Mouse (Mus musculus) granulocyte monocyte progenitor cell, adult 5-6 weeks (primary cell): Measurements from ENCODE around the gene Dusp11. TPM values are rescaled to one million over a fixed set of nuclear protein-coding genes. Genes with fewer than 3 reads are reported as not detected.
"Not testable (repeated sequence)": the region's sequence is repeated elsewhere in the genome, so short reads cannot be mapped to it uniquely, and the experiment has no call there.

Experiments
- ATAC-seq: replicated peaks from 2 replicates; pipeline ENCODE4 v1.8.0; 2016; ENCODE audit warnings: mild to moderate bottlenecking, moderate TSS enrichment, inconsistent platforms; ENCODE audit not compliant: poor library complexity, severe bottlenecking
- total RNA-seq, 2 experiments: library from RNA; stranded (forward) in 1 of 2; stranded (reverse) in 1 of 2; fragments of 200-712, 200-1000 nt in 1 of 2; fragments of >200 nt in 1 of 2; fragmentation: Nextera tagmentation in 1 of 2; gene quantifications; 2 replicates each; pipeline ENCODE4 v1.2.3; 2014 to 2017

Gene Dusp11
- total RNA-seq, 2 experiments from 2014 or later, result 45.4 to 57.9 TPM

DNA sequence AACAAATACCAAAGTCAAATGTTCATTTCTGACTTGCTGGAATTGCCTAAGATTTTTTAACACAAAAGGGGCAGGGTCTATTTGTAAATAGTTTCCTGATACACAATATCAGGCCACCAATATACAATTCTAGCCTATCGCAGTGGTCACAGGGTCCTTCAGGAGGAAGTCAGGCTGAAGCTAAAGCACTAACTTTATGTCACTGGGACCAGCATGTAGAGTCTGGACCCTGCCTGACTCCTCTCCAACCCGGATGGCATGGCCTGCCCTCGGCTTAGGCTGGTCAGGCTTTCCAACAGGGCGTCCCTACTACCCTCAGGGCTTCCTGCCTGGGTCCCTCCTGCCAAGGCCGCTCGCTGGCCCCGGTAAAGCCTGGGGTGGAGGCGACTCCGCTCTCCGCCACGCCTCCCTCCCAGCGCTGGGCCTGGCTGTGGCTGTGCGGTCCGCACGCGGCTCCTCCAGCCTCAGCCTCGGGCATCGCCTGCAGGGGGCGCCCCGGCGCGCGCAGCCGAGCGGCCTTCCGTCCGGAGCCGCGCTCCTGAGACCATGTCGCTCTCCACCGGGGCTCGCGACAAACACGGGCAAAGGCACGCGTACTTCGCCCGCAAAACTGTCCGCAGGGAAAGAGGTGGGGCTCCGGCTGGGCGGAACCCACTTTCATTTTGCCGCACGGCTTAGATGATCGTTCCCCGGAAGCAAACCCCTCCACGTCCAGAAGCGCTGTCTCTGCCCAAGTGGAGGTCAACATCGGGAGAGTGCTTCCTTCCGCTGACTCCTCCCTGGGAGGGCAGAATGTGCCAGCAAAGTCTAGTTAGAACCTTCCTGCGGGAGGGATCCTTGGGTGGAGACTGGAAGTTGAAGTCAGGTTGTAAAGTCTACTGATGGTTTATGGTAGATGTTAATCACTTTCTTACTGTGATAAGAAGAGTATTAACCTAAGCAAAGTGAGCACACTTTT is 24.7 kb downstream of the Dusp11 start:
- ATAC-seq, result peak; percentile 98

DNA sequence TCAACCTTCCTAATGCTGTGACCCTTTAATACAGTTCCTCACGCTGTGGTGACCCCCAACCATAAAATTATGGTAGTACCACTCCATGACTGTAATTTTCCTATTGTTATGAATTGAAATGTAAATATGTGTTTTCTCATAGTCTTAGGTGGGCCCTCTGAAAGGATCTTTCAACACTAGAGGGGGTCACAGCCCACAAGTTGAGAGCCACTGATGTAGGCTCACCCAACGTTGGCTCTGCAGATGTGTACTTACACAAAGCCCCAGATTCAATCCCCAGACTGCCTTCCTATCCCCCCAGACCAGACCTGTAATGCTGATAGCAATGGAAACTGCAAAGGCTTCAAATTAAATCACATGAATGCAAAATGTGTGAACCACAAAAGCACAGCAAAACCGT is 25.8 kb downstream of the Dusp11 start:
- no peak for ATAC-seq

DNA sequence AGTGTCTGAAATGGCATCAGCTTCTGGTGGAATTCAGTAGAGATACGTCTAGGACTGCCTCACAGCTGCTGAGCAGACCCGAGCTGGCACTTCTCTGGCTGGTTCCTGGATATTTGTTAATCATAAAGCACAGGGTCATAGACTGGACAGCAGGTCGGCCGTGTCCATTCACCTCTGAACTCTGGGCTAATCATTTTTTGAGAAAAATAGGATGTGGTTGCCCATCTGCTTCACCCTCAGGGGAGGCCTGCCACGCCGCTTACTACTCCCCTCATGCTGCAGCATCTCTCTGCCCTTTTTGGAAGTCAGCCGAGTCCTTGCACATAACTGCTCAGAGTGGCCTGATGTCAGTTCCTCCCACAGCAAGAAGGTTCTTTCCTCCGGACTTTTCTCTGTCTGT is 27.4 kb downstream of the Dusp11 start:
- ATAC-seq, result no peak

DNA sequence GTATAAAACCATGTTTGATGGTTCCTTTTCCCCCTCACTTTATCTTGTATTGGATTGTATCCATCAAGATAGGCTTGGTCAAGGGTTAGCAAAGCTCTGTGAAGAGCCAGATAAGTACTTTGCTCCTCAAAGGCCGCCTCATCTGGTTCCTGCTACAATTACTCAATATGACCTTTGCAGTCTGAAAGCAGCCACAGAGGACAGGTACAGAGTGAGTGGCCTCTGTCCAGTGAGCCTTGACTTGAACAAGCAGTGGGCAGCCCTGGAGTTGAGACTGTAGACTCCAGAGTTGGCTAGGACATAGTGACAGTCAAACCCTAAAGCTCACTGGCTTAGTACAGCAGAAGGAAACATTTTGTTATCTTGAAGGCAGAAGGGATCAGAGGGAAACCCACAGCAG is 32.2 kb downstream of the Dusp11 start:
- ATAC-seq, result no peak

DNA sequence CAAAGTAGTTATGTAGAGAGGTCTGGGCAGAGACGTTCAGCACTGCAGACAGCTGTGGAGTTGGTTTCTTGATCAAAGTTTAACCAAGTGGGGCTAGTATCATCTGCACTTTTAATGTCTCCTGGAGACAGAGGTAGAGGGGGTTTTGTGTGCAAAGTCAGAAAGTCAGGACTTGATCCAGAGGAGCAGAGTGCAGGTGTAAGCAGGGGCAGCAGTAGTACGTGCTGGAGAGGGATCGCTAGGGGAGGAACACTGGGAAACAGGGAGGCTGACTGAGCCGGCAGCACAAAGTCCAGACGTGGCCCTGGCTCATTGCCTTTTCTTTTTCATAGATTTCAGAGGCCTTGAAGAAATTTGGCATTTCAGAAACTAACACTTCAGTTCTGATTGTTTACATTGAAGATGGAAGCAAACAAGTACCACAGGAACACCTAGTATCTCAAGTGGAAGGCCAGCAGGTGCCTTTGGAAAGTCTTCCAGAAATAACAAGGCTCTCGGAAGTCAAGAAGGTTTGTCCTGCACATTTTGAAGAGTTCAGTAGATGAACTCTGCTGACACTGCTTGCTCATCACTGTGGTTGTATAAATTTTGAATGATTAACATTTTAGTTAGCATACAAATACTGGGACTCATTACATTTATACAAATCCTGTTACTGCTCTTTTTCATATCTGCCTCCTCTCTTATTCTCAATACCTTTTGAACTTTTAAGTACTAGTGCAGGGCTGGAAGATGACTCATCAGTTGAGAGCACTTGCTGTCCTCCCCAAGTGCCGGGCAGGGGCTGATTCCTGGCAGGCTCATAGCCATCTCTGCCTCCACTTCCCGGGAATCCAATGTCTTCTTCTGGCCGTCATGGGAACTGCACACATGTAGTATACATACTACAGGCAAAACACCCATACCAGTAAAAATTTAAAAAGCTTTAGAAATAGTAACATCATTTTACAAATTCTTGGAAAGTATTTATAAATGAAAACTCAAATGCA is 33.7 kb downstream of the Dusp11 start:
- ATAC-seq, result no peak

DNA sequence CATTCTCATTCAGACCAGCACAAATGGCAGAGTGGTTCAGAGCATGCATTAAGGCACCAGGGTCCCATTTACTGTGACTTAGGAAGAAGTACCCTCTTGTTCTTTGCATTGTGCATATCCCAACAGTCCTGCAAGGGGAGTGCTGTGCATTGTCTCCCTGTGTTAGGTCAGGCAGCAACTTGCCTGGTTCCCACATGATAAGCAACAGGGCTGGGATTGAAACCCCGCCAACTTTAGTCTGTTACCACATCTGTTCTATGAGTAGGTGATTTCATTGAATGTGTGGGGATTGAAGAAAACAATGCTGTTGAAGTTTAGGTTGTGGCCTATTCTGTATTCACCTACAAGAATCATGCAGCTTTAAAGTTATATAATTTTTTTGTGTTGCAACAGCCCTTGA is 34.8 kb downstream of the Dusp11 start:
- no peak for ATAC-seq

DNA sequence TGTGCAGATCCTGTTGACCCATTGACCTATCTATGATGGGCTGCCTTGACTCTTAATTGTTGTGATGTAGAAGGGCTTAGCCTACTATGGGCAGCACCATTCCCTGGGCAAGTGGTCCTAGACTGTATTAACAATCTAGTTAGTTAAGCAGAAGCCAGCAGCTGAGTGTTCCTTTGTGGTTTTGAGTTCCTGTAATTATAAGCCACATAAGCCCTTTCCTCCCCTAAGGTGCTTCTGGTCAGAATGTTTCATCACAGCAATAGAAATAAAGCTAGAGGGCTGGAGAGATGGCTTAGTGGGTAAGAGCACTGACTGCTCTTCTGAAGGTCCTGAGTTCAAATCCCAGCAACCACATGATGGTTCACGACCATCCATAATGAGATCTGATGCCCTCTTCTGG is 37.8 kb downstream of the Dusp11 start:
- ATAC-seq, result peak; percentile 70

DNA sequence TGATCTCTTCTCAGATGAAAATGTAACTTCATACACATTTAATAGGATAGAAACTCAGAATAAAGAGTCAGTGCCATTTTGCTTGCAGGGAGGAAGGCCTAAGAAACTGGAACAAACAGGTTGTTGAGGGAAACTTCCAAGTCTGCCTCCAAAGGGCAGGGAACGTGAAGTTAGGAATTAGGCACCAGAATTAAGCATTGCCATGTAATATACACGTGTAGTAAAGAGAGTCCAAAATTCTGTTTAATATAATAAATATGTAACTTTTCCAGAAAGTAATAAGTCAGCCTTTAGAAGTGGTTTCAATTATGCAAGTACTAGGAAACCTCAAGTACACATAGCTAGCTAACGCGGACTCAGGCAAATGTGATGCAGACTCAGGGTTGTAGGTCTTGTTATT is 42.1 kb downstream of the Dusp11 start:
- no peak for ATAC-seq

DNA sequence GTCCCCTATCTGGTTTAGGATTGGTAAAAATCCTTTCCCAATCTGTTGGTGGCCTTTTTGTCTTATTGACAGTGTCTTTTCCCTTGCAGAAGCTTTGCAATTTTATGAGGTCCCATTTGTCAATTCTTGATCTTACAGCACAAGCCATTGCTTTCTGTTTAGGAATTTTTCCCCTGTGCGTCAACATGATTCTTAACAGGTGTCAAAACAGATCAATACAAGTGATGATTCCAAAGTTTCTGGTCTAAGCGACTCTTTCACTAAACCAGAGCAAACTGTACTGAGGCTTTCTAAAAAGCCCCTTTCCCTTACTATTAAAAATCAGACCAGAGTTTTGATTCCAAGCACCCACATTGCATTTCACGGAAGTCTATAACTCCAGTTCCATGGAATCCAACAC is 43.1 kb downstream of the Dusp11 start:
- ATAC-seq, result not testable (repeated sequence)

DNA sequence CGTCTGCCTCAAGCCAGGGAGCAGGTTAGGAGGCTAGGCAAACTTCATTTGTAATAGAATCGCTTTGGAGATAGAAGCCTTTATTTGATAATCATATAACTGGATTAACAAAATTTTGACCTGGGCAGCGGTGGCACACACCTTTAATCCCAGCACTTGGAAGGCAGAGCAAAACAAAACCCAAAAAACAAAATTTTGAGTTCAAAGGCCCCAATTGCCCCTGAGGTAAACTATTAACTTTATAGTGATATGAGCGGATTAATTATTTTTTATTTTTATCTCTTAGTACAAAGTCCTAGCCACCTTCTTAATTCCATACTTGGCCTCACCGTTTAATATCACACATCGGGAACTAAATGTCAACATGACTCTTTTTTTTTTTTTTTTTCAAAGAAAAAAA is 44.9 kb downstream of the Dusp11 start:
- ATAC-seq, result no peak

DNA sequence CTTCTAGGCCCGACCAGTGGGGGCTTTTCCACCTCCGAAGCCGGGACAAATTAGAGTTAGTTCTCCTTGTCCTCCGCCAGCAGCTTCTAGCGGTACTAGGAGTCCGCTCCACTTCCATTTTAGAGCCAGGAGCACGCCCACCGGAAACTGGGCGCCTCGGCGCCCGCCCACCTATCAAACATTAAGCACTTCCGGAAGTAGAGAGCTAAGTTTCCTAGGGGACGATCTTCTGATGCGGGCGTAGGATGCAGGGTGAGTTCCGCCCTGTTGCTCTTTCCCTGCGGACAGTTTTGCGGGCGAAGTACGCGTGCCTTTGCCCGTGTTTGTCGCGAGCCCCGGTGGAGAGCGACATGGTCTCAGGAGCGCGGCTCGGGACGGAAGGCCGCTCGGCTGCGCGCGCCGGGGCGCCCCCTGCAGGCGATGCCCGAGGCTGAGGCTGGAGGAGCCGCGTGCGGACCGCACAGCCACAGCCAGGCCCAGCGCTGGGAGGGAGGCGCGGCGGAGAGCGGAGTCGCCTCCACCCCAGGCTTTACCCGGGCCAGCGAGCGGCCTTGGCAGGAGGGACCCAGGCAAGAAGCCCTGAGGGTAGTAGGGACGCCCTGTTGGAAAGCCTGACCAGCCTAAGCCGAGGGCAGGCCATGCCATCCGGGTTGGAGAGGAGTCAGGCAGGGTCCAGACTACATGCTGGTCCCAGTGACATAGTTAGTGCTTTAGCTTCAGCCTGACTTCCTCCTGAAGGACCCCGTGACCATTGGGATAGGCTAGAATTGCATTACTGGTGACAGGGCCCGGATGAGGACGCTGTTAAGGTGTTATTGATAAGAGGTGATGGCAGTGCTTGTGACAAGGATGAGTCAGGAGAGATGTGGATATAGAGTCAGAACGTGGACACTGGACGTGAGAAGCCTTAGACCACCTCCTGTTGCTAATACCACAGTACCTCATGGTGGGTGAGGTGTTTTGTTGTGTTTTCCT is 45.6 kb downstream of the Dusp11 start, which contains the start of gene Nat8f1:
TSS of gene Nat8f1 (minus strand) at position 149 of the 975 bp plus-strand sequence.
- ATAC-seq, result peak; percentile 84

DNA sequence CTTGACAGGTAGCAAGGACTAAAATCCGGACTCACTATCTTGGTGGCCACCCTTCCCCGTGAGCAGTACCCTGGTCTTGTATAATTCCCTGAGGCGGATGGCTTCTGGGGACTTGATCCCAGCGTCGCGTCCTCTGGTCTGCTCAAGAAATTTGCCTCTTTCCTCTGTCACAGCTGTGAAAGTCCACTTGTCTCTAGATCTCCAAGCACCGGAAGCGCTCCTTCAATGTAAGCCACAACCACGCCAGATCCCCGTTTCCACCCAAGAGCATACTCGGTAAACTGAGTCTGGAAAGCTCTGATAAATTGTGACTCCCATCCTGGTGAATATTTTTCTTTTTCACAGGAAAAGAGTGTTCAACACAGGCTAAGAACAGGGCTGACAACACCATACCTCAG is 46.3 kb downstream of the Dusp11 start:
- ATAC-seq, result no peak

DNA sequence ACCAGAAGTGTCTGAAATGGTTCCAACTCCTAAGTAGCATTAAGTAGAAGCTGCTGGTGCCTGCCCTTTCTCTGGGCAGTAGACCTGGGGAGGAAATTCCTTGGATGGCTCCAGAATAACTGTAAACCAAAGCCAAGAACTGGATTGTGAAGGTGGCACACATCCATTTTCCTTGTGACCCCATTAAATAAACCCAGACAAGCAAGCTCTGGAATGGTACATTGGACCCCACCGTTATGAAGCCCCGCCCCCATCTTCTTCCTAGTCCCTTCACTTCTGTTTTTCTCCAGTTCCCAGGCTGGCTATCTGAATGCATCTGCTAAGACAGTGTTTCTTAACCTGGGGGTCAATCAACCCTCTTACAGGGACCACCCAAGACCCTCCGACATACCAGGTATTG is 49.9 kb downstream of the Dusp11 start, which contains the start of gene Tprkb:
TSS of gene Tprkb (plus strand) at position 279 of the 400 bp plus-strand sequence.
- 0 out of 2 replicates have a peak, but pooled peaks have one; percentile 21 for ATAC-seq

DNA sequence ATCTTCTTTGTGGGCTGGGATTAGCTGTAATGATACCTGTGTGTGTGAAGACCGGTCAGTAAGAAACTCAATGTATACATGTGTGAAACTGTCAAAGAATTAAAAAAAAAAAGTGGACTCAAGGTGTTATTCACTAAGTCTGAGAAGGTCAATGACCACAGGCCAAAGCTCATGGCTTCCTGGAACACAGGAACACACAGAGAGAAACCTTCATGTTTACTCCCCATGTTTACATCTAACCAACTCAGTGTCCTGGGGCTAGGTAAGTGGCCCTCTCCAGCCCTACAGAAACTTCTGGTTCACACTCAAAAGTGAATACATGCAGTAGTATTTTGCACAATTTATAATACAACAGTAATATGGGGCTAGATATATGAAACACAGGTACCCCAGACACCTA is 51.8 kb downstream of the Dusp11 start:
- no peak for ATAC-seq

DNA sequence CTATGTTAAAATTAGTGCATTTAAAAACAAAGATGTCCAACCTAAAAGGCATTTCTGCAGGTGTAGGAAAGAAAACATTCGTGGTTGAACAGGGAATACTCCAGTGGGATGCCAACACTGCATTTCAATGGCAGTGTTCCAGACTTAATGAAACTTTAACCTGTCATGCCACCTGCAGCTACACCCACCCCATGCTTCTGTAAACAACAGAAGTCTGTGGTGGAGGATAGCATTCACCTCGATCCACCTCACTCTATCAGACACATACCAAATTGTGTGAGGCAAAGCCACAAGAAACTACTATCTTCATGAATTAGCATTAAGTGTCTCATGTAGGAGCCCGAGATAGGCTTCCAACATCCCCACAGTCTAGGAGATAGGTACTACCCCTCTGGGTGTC is 53.1 kb downstream of the Dusp11 start:
- ATAC-seq, result no peak

DNA sequence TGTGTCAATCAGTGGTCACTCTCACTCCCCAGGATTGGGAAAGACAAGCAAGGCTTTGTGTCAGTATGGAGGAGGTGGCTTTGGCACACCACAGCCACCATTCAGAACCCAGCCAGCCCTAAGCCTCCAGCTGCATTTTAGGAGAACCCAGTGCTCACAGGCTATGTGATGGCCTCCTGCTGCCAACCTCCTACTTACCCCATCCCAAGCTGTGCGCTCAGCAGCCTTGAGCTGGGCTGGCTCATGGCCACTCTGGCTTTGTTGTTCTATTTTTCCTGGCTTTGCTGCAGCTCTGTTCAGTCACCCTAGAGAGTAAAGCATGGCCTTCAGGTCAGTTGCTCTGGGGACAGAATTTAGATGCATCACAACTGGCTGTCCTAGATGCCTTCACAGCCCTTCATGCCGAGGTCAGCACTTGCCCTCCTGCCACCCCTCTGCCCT is 54.5 kb downstream of the Dusp11 start:
- not testable (repeated sequence) for ATAC-seq

DNA sequence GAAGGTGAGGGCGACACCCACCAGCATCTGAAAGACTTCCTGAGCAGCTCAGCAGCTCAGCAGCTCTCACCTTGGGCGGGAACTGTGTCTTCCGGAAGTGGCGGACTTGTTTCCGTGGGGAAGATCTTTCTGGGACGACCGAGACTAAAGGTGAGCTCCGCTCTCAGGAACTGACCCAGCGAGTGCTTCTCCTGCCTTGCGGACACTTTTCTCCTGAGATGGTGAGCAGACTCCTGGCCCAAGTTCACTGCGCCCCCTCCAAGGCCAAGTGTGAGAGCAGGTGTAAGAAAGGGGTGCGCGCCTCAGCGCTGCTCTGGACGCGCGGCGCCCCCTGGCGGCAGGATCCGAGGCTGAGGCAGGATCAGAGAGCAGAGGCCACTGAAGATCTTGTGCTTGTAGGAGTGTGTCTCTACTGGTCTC is 56.8 kb downstream of the Dusp11 start, which contains the start of gene Nat8f4:
TSS of gene Nat8f4 (minus strand) at position 243 of the 420 bp plus-strand sequence.
- peak; percentile 83 for ATAC-seq

DNA sequence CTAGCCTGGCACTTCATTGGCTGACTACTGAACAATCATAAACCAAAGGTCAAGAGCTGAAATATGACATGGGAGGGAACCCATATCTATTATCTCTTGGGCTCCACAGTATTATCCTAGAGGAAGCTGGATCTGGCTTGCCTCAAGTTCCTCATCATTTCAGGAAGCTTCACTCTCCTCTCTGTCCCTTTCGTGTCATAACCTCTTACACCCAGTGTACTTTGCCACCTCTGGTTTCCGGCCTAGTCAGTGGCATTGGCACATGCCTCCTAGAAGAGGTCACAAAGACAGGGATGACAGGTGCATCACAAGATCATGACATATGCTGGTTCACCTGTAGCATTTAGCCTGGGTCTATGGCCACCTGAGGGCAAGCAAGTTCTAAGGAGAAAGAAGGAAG is 59.2 kb downstream of the Dusp11 start:
- ATAC-seq, result no peak
